8 mouse cellular contexts compared by ENCODE assay signal in the genomic region with DNA sequence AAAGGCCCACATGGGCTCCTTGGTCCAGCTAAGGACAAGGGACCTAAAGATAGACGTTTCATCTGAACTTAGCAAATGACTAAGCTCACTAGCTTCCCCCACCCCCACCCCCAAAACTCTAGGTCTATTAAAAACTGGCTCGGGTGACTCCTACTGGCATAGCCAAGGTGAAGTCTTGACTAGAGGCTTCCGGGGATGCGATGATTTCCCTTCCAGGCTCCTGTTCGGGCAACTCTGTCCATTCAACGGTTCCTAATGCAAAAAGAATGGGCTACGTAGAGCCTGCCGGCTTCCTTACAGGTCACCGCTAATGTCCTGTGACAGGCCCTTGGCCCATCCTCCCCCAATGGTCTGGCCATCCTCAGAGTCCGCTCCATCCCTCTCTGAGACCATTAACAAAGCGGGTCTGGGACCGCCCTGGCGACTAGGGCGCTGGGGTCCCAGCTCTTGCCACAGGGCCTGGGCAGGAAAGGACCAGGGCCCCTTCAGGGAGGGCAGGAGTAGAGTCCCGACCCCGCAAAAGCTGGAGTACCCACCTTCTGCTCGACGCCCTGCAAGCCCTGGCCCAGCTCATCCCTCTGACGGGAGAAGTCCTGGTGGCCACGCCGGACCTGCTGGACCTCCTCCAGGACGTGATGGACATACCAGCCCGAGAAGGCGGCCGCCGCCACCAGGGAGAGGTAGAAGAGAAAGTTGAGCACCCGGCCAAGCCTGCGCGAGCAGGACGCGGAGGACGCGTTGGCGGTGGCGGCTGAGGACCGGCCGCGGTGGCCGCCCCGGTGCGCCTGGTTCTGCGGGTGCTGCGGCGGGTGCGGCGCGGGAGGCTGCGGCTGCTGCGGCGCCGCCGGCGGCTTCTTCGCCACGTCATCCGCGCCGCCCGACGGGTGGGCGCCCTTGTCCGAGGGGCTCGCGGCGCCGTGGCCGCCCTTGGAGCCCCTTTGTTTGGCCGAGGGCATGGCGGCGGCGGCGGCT. TPM values are rescaled to one million over a fixed set of nuclear protein-coding genes. Genes with fewer than 3 reads are reported as not detected.
DNase-seq lines count a peak whose midpoint lies in the region; ATAC-seq lines count a peak whose summit lies in the region.

No protein-coding gene starts in this region.

- H3K4me1 ChIP-seq in embryonic facial prominence, embryonic 10.5 days: peaks cover 50% of the 10 kb centered on the region
- peaks cover 44% of the 10 kb centered on the region for H3K4me1 ChIP-seq in kidney, embryonic 14.5 days (ENCODE audit: control insufficient read depth, insufficient read depth, low read length)
- peaks cover 42% of the 10 kb centered on the region for H3K4me1 ChIP-seq in lung, embryonic 15.5 days

- H3K27ac ChIP-seq in embryonic facial prominence, embryonic 10.5 days (replicated peaks): peak overlapping the region; percentile 99
- H3K27ac ChIP-seq in kidney, embryonic 14.5 days (ENCODE audit: low read depth, low read length): peak overlapping the region; percentile 88
- H3K27ac ChIP-seq in lung, embryonic 15.5 days: peak overlapping the region; percentile 86

- H3K27me3 ChIP-seq in embryonic facial prominence, embryonic 10.5 days (replicated peaks; ENCODE audit: low read depth, poor library complexity, severe bottlenecking): no peaks in the 10 kb centered on the region
- H3K27me3 ChIP-seq in kidney, embryonic 14.5 days (ENCODE audit: control insufficient read depth, insufficient read depth, low read length): no peaks in the 10 kb centered on the region
- H3K27me3 ChIP-seq in lung, embryonic 15.5 days: no peaks in the 10 kb centered on the region

- WGBS in embryonic facial prominence, embryonic 10.5 days: under 1% methylated on average over 72 of the region's 72 CpGs
- WGBS in kidney, embryonic 14.5 days: under 1% methylated on average over 69 of the region's 72 CpGs
- WGBS in lung, embryonic 15.5 days: under 1% methylated on average over 53 of the region's 72 CpGs

- peak overlapping the region; percentile 95 for H3K4me3 ChIP-seq in embryonic facial prominence, embryonic 10.5 days
- peak overlapping the region; percentile 97 for H3K4me3 ChIP-seq in kidney, embryonic 14.5 days (ENCODE audit: low read length)
- H3K4me3 ChIP-seq in lung, embryonic 15.5 days: peak overlapping the region; percentile 61

- H3K9ac ChIP-seq in kidney, embryonic 14.5 days (ENCODE audit: low read depth, low read length): peak overlapping the region; percentile 98
- peak overlapping the region; percentile 72 for H3K9ac ChIP-seq in lung, embryonic 15.5 days

- peak overlapping the region; percentile 79 for H3K4me2 ChIP-seq in kidney, embryonic 14.5 days (replicated peaks; ENCODE audit: low read depth, low read length)
- H3K4me2 ChIP-seq in lung, embryonic 15.5 days: peak overlapping the region; percentile 73

- peak; percentile 51 for ATAC-seq in kidney, embryonic 14.5 days (ENCODE audit: low FRiP score, low TSS enrichment)
- peak; percentile 6; the same call in 1 of the 2 replicates for ATAC-seq in lung, embryonic 15.5 days (ENCODE audit: borderline replicate concordance, extremely low read depth, low FRiP score, low TSS enrichment)
- ATAC-seq in inflammation-experienced regulatory T-cells, adult 6 months: no peak

- DNase-seq in CD4-positive, CD25-positive, alpha-beta regulatory T cell, adult 2 months (ENCODE audit: low read depth, low spot score): peak; percentile 41
- peak; percentile 77 for DNase-seq in adrenal gland, adult 2 months
- DNase-seq in embryonic facial prominence, embryonic 10.5 days (ENCODE audit: low spot score): peak; percentile 73
- peak; percentile 48 to 54 for DNase-seq in heart, adult 9 months (ENCODE audit: low spot score in 2 of 2)
- DNase-seq in ovary, postnatal 14 days (ENCODE audit: low spot score): peak; percentile 40

- peaks cover 39% of the 10 kb centered on the region for H3K36me3 ChIP-seq in embryonic facial prominence, embryonic 10.5 days (replicated peaks)
- peaks cover 30% of the 10 kb centered on the region for H3K36me3 ChIP-seq in kidney, embryonic 14.5 days (ENCODE audit: control insufficient read depth, insufficient read depth, low read length)
- H3K36me3 ChIP-seq in lung, embryonic 15.5 days: peaks cover 19% of the 10 kb centered on the region

- H3K9me3 ChIP-seq in embryonic facial prominence, embryonic 10.5 days: no peaks in the 10 kb centered on the region
- H3K9me3 ChIP-seq in kidney, embryonic 14.5 days (ENCODE audit: control insufficient read depth, low read length): no peaks in the 10 kb centered on the region
- no peaks in the 10 kb centered on the region for H3K9me3 ChIP-seq in lung, embryonic 15.5 days

RNA-seq across cellular contexts. Expression of gene Ckap4, which starts 0.7 kb away (rescaled TPM):
- 10 to 100 TPM; 24.5 to 44.7 TPM for total RNA-seq in adrenal gland, adult 2 months (2021)
- 20.8 and 29.3 TPM in 2 replicates for polyA plus RNA-seq in adrenal gland, adult 2 months (2012; rRNA removed)
- polyA plus RNA-seq in embryonic facial prominence, embryonic 10.5 days (2016; fragmentation: Nextera tagmentation; extraction: Ambion mirVana): 61.2 and 61.5 TPM in 2 replicates
- polyA plus RNA-seq in kidney, embryonic 14.5 days (2014; fragmentation: Nextera tagmentation; extraction: Ambion mirVana): 87.6 and 121 TPM in 2 replicates
- 141 and 144 TPM in 2 replicates for polyA plus RNA-seq in lung, embryonic 15.5 days (2015; fragmentation: Nextera tagmentation; extraction: Ambion mirVana)
- under 1 TPM in 2 of 3 experiments, not detected in 1; 0.26 to 0.36 TPM for polyA plus RNA-seq in inflammation-experienced regulatory T-cells, adult 6 months (2017; shearing (Covaris generic))

RNA-seq across cellular contexts. Expression of gene Tcp11l2, which starts 43.2 kb away (rescaled TPM):
- 10 to 100 TPM; 35.0 to 41.7 TPM for total RNA-seq in adrenal gland, adult 2 months (2021)
- polyA plus RNA-seq in adrenal gland, adult 2 months (2012; rRNA removed): 35.9 and 48.1 TPM in 2 replicates
- polyA plus RNA-seq in embryonic facial prominence, embryonic 10.5 days (2016; fragmentation: Nextera tagmentation; extraction: Ambion mirVana): 3.2 and 3.6 TPM in 2 replicates
- polyA plus RNA-seq in kidney, embryonic 14.5 days (2014; fragmentation: Nextera tagmentation; extraction: Ambion mirVana): 6.5 and 11.3 TPM in 2 replicates
- polyA plus RNA-seq in lung, embryonic 15.5 days (2015; fragmentation: Nextera tagmentation; extraction: Ambion mirVana): 24.4 and 29.0 TPM in 2 replicates
- polyA plus RNA-seq in inflammation-experienced regulatory T-cells, adult 6 months (2017; shearing (Covaris generic)): 100 to 1,000 TPM; 111 to 212 (median 193) TPM

Comparison
In these comparisons a context has a peak if more than half of its experiments do, and no peak if none do; other contexts are left out.
1. RNA of gene Ckap4, which starts 0.7 kb away (polyA plus RNA-seq): 141 to 144 TPM in lung, embryonic 15.5 days, 87.6 to 121 TPM in kidney, embryonic 14.5 days, 61.2 to 61.5 TPM in embryonic facial prominence, embryonic 10.5 days and 20.8 to 29.3 TPM in adrenal gland, adult 2 months; 0.26 to 0.36 TPM in inflammation-experienced regulatory T-cells, adult 6 months; every median in the first group is over 10 times any median in the second.
2. Peak in every context shown above with its lines, with median percentiles within 50 percentile points of each other: DNase-seq, H3K27ac ChIP-seq and H3K4me3 ChIP-seq.